Mouse (Mus musculus) embryonic facial prominence, embryonic 12.5 days (tissue): Measurements from ENCODE around the gene Gjd3. TPM values are rescaled to one million over a fixed set of nuclear protein-coding genes. Genes with fewer than 3 reads are reported as not detected.
"Not testable (repeated sequence)": the region's sequence is repeated elsewhere in the genome, so short reads cannot be mapped to it uniquely, and the experiment has no call there.

Experiments
- ATAC-seq: fragments of 200-750 bp; cut with Nextera tagmentation; 2 replicates; pipeline ENCODE4 v1.8.0; 2017; ENCODE audit not compliant: insufficient number of reproducible peaks, insufficient read depth, low FRiP score, low TSS enrichment
- H3K27ac ChIP-seq: fragments of 300-500 bp; sonication (generic); 2 replicates; pipeline ENCODE4 v1.5.1; 2016; ENCODE audit warnings: mild to moderate bottlenecking
- H3K27me3 ChIP-seq: fragments of 300-500 bp; sonication (generic); 2 replicates; pipeline ENCODE4 v1.6.1; 2016; ENCODE audit warnings: mild to moderate bottlenecking, moderate library complexity
- H3K36me3 ChIP-seq: fragments of 300-500 bp; sonication (generic); 2 replicates; pipeline ENCODE4 v1.6.1; 2016; ENCODE audit warnings: mild to moderate bottlenecking
- H3K4me1 ChIP-seq: fragments of 300-500 bp; sonication (generic); 2 replicates; pipeline ENCODE4 v1.6.1; 2016
- H3K4me2 ChIP-seq: fragments of 300-500 bp; sonication (generic); replicated peaks from 2 replicates; pipeline ENCODE4 v1.6.1; 2016; ENCODE audit warnings: mild to moderate bottlenecking, moderate library complexity
- H3K4me3 ChIP-seq: fragments of 300-500 bp; sonication (generic); 2 replicates; pipeline ENCODE4 v1.5.1; 2016; ENCODE audit warnings: mild to moderate bottlenecking
- H3K9ac ChIP-seq: fragments of 300-500 bp; sonication (generic); 2 replicates; pipeline ENCODE4 v1.6.1; 2016; ENCODE audit warnings: mild to moderate bottlenecking, moderate library complexity
- H3K9me3 ChIP-seq: fragments of 300-500 bp; sonication (generic); 2 replicates; pipeline ENCODE4 v1.6.1; 2016; ENCODE audit warnings: mild to moderate bottlenecking, moderate library complexity
- WGBS: fragments of 180-500 bp; shearing (Covaris S2); methylation state at CpG from one replicate; pipeline ENCODE4 v1.1.7; 2016; 5-methylcytosine and 5-hydroxymethylcytosine counted together
- polyA plus RNA-seq: library from polyadenylated mRNA; unstranded; fragments of >200 nt; fragmentation: Nextera tagmentation; extraction: Ambion mirVana; gene quantifications from 2 replicates; pipeline ENCODE4 v1.2.1, GENCODE M21; 2016

Gene Gjd3
- polyA plus RNA-seq, 1 experiment from 2014 or later: 0.73 TPM

DNA sequence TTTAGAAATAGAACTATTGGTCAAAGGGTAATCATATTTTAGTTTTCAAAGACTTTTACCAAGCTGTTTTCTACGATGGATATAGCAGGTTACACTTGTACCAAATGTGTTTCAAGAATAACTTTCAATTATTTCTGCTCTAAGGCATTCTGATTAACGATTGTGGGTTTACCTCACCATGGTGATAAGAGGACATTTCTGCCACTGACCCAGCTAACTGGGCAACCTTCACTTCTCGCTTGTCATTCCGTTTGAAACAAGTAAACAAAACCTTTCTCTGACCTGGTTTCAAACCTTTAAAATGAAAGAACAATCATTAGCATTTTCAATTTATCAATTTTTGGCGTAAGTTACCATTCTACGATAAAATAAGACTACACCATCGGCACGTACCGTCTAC lies 24.0 kb upstream of the Gjd3 start:
- Histone ChIP-seq H3K4me2 (no peak overlapping the region), H3K36me3 (peaks cover 83% of the 10 kb centered on the region), H3K27ac (no peak overlapping the region), H3K27me3 (no peaks in the 10 kb centered on the region), H3K9me3 (no peaks in the 10 kb centered on the region), H3K4me3 (no peak overlapping the region), H3K9ac (no peak overlapping the region), H3K4me1 (no peaks in the 10 kb centered on the region)
- WGBS: 95% methylated on average over 9 of the region's 9 CpGs
- ATAC-seq: no peak

DNA sequence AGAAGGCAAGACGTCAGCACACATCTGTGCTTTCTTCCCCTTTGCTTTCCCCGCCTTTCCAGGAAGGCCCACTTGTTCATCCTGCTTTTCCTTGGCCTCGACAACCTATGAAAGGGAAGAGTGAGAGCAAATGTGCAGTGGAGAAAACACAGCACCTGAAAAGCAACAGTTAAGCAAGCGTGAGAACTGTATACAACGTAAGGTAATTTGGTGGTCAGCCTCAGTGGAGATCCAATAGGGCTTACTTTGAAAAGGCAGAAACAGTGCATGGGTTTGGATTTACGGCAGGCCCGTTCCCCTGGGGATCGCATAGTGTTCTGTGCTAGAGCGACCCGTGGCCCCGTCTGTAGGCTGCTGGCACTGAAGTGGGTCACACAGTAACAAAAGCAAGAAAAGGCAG lies 16.4 kb upstream of the Gjd3 start:
- H3K4me2 ChIP-seq: no peak overlapping the region
- H3K4me3 ChIP-seq: no peak overlapping the region
- no peak overlapping the region for H3K9ac ChIP-seq
- no peaks in the 10 kb centered on the region for H3K4me1 ChIP-seq
- WGBS: 88% methylated on average over 11 of the region's 11 CpGs
- ATAC-seq: no peak
- no peak overlapping the region for H3K27ac ChIP-seq
- H3K9me3 ChIP-seq: no peaks in the 10 kb centered on the region
- H3K27me3 ChIP-seq: no peaks in the 10 kb centered on the region
- H3K36me3 ChIP-seq: peaks cover 95% of the 10 kb centered on the region

DNA sequence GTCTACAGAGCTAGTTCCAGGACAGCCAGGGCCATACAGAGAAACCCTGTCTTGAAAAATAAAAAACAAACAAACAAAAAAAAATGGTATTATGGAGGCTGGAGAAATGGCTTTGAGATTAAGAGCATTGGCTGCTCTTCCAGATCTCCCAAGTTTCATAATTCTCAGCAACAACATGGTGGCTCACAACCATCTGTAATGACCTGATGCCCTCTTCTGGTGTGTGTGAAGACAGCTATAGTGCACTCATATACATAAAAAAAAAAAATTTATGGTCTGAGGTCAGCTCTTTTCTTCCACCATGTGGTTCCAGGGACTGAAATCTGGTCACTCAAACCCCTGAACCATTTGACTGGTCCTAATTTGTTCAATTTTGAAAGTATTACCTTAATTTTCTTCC lies 16.0 kb upstream of the Gjd3 start:
- no peaks in the 10 kb centered on the region for H3K9me3 ChIP-seq
- H3K4me2 ChIP-seq: no peak overlapping the region
- H3K27ac ChIP-seq: no peak overlapping the region
- ATAC-seq: no peak
- H3K36me3 ChIP-seq: peaks cover 95% of the 10 kb centered on the region
- no peaks in the 10 kb centered on the region for H3K27me3 ChIP-seq
- H3K4me3 ChIP-seq: no peak overlapping the region
- no peaks in the 10 kb centered on the region for H3K4me1 ChIP-seq
- no peak overlapping the region for H3K9ac ChIP-seq

DNA sequence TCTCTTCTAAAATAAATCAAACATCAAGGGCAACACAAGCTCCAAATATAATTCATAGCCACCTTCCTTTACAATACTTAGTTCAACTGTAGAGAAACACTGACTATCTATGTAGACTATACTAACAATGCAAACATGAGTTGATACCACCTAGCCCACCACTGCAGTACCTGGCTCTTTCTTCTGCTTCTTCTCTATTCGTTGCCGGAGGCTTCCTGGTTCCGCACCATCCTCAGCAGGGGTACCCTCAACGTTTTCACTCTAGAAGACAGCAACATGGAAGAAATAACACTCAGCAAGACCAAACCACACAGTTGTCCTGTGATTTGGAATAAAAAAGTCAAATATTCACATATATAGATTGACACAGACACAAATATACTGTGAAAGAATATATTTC lies 14.8 kb upstream of the Gjd3 start:
- ATAC-seq: no peak
- H3K27ac ChIP-seq: no peak overlapping the region
- WGBS: 90% methylated on average over 4 of the region's 4 CpGs
- H3K36me3 ChIP-seq: peaks cover 96% of the 10 kb centered on the region
- H3K9me3 ChIP-seq: no peaks in the 10 kb centered on the region
- H3K4me2 ChIP-seq: no peak overlapping the region
- H3K9ac ChIP-seq: no peak overlapping the region
- no peak overlapping the region for H3K4me3 ChIP-seq
- H3K4me1 ChIP-seq: no peaks in the 10 kb centered on the region
- no peaks in the 10 kb centered on the region for H3K27me3 ChIP-seq

DNA sequence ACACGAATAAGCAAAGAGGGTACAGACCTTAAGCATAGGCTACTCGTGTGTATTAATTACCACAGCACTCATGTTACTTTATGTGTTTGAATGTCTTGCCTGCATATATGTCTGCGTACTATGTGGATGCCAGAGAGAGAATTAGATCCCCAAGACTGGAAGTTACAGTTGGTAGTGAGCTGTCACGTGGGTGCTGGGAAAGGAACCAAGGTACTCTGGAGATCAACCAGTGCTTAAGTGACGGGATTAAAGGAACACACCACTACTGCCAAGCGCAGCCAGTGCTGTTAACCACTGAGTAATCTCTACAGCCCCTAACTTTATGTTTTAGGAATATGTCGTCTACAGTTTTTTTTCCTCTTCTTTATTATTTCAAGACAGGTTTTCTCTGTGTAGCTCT lies 13.2 kb upstream of the Gjd3 start:
- Histone ChIP-seq H3K27me3 (no peaks in the 10 kb centered on the region), H3K4me1 (no peaks in the 10 kb centered on the region), H3K4me3 (no peak overlapping the region), H3K36me3 (peaks cover 92% of the 10 kb centered on the region), H3K9ac (no peak overlapping the region), H3K4me2 (no peak overlapping the region), H3K9me3 (no peaks in the 10 kb centered on the region), H3K27ac (no peak overlapping the region)
- ATAC-seq: no peak
- WGBS: 93% methylated on average over 7 of the region's 7 CpGs

DNA sequence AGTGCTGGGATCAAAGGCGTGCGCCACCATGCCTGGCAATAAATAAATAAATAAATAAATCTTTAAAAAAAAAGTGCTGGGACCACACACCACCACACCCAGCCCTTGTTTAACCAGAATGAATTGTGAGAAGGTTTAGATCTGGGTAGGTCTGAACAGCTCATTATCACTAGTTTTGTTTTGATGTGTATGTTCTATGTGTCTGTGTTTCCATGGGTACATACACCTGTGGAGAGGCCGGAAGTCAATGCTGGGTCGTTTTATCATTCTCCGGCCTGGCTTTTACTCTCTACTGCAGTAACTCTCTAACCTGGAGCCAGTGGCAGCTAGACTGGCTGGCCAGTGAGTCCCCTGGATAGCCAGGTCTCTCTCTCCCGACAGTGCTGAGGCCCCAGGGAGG lies 8.1 kb upstream of the Gjd3 start:
- no peak for ATAC-seq
- Histone ChIP-seq H3K27ac (no peak overlapping the region), H3K36me3 (peaks cover 49% of the 10 kb centered on the region), H3K4me1 (no peaks in the 10 kb centered on the region), H3K27me3 (no peaks in the 10 kb centered on the region), H3K4me3 (no peak overlapping the region), H3K4me2 (no peak overlapping the region), H3K9me3 (no peaks in the 10 kb centered on the region), H3K9ac (no peak overlapping the region)
- 75% methylated on average over 6 of the region's 6 CpGs for WGBS

DNA sequence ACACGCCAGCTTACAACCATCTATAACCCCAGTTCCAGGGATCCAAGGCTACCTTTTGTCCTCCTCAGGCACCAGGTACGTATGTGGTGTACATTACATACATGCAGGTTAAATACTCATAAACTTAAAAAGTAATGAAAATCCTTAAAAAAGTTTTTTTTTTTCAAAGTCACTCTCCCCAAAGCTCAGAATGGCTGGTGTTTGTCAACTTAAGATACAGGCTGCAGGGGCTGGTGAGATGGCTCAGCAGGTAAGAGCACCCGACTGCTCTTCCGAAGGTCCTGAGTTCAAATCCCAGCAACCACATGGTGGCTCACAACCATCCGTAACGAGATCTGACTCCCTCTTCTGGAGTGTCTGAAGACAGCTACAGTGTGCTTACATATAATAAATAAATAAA lies 5.4 kb upstream of the Gjd3 start:
- not testable (repeated sequence) for ATAC-seq, H3K4me3 ChIP-seq, H3K9ac ChIP-seq, H3K27me3 ChIP-seq, H3K27ac ChIP-seq, H3K4me2 ChIP-seq, H3K4me1 ChIP-seq, H3K9me3 ChIP-seq
- 89% methylated on average over 6 of the region's 6 CpGs for WGBS
- H3K36me3 ChIP-seq: peaks cover 23% of the 10 kb centered on the region

DNA sequence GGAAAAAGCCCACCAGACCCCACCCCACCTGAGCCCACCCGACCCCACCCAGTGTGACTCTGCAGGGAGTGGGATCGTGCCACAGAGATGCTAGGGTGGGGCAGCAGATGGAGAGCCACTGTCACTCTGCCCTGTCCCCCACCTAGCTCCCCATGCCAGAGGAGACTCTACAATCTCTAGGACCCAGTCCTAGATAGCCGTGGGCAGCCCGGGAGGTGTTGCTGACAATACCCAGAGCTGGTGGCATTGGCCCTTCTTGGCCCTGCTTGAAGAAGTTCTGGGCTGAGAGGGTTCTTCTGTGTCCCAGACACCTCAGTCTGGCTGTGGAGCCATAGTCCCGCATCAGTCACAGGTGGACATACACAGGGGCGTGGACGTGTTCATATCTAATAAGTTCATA lies 2.7 kb upstream of the Gjd3 start:
- Histone ChIP-seq H3K9me3 (no peaks in the 10 kb centered on the region), H3K4me2 (no peak overlapping the region), H3K36me3 (0 out of 2 replicates have a peak, but pooled peaks cover 2% of the 10 kb centered on the region), H3K27me3 (peaks cover 26% of the 10 kb centered on the region), H3K9ac (no peak overlapping the region), H3K4me1 (peaks cover 12% of the 10 kb centered on the region; the same call in 1 of the 2 replicates), H3K27ac (no peak overlapping the region), H3K4me3 (no peak overlapping the region)
- 91% methylated on average over 7 of the region's 7 CpGs for WGBS
- no peak for ATAC-seq

DNA sequence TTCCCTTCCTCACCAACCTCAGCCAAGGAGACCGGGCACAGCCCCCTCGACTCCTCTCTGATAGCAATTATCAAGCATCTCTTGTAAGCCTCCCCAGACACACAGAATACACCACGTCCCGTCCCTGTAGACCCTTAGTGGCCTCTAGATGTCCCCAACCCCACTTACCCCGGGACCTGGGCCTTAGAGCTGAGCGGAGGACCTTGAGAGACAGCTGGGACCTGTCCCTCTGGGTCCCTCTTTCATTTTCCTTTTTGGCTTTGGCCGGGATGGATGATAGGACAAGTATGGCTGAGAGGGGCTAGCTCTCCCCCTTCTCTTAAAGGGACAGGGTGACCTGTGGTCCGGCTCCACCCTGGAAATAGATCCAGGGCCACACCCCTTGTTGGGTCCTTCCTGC lies 735 bp upstream of the Gjd3 start:
- Histone ChIP-seq H3K9ac (no peak overlapping the region), H3K27me3 (peaks cover 30% of the 10 kb centered on the region), H3K4me1 (peaks cover 12% of the 10 kb centered on the region; the same call in 1 of the 2 replicates), H3K9me3 (no peaks in the 10 kb centered on the region), H3K27ac (no peak overlapping the region), H3K4me3 (no peak overlapping the region), H3K36me3 (no peaks in the 10 kb centered on the region), H3K4me2 (no peak overlapping the region)
- 48% methylated on average over 8 of the region's 8 CpGs for WGBS
- ATAC-seq: no peak

DNA sequence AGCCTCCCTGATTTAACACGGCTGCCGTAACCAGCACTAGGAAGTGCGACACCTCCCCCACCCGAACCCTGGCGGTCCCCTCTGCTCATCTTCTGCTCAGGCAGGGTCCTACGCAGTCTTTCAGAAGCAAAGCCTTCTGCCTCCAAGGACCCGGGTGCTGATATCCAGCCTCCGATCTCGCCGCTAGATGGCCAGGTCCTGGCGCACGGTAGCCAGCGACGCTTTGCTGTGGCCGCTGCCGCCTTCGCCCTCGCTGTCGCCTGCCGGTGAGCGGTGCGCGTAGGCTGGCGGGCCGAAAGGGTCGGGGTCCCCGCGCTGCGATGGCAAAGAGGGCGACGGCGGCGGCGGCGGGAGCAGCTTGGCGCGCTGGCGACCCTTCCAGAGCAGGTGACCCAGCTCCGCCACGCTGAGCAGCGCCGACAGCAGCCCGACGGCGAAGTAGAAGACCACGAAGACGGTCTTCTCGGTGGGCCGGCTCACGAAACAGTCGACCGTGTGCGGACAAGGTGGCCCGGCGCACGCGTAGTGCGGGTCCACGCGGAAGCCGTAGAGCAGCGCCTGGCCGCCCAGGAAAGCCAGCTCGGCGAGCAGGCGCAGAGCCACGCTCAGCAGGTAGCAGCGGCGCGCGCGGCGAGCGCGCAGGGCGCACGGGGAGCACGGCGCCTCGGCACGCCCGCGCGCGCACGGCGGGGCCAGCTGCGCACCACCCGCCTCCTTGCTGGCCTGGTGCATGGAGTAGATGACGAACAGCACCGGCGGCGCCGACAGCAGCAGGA lies 631 bp downstream of the Gjd3 start:
- peaks cover 30% of the 10 kb centered on the region for H3K27me3 ChIP-seq
- peaks cover 12% of the 10 kb centered on the region; the same call in 1 of the 2 replicates for H3K4me1 ChIP-seq
- peak; percentile 64 for ATAC-seq
- WGBS: under 1% methylated on average over 94 of the region's 94 CpGs
- H3K27ac ChIP-seq: peak overlapping the region; percentile 50; the same call in 1 of the 2 replicates
- H3K4me3 ChIP-seq: peak overlapping the region; percentile 49
- peak overlapping the region; percentile 51 for H3K9ac ChIP-seq
- no peaks in the 10 kb centered on the region for H3K9me3 ChIP-seq
- H3K4me2 ChIP-seq: peak overlapping the region; percentile 91
- H3K36me3 ChIP-seq: no peaks in the 10 kb centered on the region

DNA sequence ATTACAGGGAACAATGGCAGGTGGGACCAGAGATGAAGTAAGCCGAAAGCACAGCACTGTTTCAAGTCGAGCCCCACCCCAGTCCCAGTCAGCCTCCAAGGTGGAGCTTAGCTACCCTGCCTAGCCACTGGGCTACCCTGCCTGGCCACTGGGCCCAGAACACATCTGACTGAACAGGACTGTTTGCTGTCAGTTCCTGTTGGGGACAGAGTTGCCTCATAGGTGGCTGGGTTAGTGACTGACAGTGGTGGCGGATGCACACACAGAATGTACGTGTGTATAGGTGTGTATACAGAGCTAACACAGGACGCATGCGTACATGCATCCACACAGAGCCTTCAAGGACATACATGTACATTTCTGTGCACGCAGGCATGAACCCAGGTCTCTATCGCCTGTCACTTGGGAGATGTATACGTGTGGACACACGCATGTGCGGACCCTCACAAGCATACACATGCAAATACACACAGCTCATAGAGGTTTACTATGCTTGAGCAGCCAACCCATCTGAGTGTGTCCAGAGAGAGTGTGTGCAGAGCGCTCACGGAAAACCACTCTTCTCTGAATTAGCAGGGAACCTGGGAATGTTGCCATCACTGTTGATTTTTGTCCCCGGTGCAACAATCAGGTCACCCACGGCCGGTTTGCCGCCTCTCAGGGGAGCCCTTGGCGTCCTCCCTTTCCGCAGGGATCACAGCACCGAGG lies 1.4 kb downstream of the Gjd3 start:
- Histone ChIP-seq H3K4me1 (peaks cover 12% of the 10 kb centered on the region; the same call in 1 of the 2 replicates), H3K4me2 (peak overlapping the region; percentile 91), H3K9ac (peak overlapping the region; percentile 51), H3K9me3 (no peaks in the 10 kb centered on the region), H3K36me3 (no peaks in the 10 kb centered on the region), H3K27me3 (peaks cover 30% of the 10 kb centered on the region), H3K27ac (peak overlapping the region; percentile 50; the same call in 1 of the 2 replicates), H3K4me3 (peak overlapping the region; percentile 49)
- ATAC-seq: 0 out of 2 replicates have a peak, but pooled peaks have one; percentile 16
- 34% methylated on average over 20 of the region's 20 CpGs for WGBS

DNA sequence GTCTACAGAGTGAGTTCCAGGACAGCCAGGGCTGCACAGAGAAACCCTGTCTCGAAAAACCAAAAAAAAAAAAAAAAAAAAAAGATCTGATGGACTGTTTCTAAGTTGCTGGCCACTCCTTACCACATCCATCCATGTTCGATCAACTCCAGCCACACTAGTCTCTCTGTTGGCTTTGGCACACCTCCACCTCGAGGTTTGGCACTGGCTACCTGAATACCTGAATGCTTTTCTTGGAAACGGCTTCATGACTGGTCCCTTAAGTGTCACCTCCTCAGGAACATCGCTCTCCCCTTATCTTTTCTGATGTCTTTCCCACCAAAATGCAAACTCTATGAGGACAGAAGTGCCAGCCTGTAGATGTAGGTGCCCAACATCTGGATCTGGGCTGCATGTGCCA lies 3.5 kb downstream of the Gjd3 start:
- Histone ChIP-seq H3K4me3 (no peak overlapping the region), H3K36me3 (peaks cover 10% of the 10 kb centered on the region), H3K9me3 (no peaks in the 10 kb centered on the region), H3K27ac (no peak overlapping the region), H3K27me3 (peaks cover 30% of the 10 kb centered on the region), H3K4me1 (peaks cover 12% of the 10 kb centered on the region; the same call in 1 of the 2 replicates), H3K9ac (no peak overlapping the region), H3K4me2 (no peak overlapping the region)
- ATAC-seq: no peak
- WGBS: 81% methylated on average over 4 of the region's 5 CpGs
